Mouse (Mus musculus) bone marrow macrophage, adult 2 months (primary cell): Measurements from ENCODE around the gene Zmynd8.

Experiments
- CTCF ChIP-seq: IDR thresholded peaks from 2 replicates; pipeline ENCODE4 v1.5.1; 2012; ENCODE audit warnings: low read depth, mild to moderate bottlenecking, low read length, moderate library complexity
- POLR2A ChIP-seq: IDR thresholded peaks from 2 replicates; pipeline ENCODE4 v1.6.1; 2012; ENCODE audit warnings: mild to moderate bottlenecking, low read depth, low read length, borderline replicate concordance

DNA sequence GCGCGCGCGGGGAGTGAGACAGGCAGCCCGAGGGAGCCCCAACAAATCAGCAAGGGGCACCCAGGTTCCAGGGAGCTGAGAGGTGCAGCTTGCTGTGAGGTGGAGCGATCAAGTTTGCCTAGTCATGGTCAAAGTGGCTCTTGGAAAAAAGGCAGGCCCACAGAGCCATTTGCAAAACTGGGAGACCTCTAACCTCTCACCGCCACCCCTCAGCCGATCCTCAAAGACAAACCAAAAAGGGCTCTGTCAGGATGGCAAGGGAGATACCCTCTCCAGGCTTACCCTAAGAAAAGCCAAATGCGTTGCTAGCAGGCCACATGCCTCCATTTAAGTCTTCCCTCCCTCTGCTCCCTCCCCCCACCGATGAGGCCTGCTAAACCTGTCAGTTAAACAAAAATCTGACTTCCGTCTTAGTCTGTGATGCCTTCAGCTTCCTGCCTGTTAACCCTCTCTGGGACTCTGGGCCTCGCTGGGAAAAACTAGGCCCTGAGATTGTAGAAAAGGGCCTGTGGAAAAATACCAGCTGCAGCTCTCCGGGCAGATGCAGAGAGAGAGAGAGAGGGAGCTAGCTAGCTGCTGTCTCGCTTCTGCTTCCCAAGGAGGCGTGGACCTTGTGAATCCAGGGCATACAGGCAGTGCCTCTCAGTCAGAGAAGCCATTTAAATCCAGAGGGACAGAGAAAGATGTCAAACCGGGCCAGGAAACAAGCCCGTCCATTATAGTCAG is 13.4 kb downstream of the Zmynd8 start:
- no peak for TF ChIP-seq CTCF
- no peak for TF ChIP-seq POLR2A
